Mouse (Mus musculus) midbrain, postnatal 0 days (tissue): ENCODE data around the gene Olfr1355. TPM values are rescaled to one million over a fixed set of nuclear protein-coding genes. Genes with fewer than 3 reads are reported as not detected.
"Not testable (repeated sequence)": the region's sequence is repeated elsewhere in the genome, so short reads cannot be mapped to it uniquely, and the experiment has no call there.

ENCODE experiments used
- ATAC-seq: fragments of 200-750 bp; cut with Nextera tagmentation; 2 replicates; pipeline ENCODE4 v1.8.0; 2017; ENCODE audit warnings: moderate number of reproducible peaks, mild to moderate bottlenecking, moderate TSS enrichment, moderate library complexity; ENCODE audit not compliant: low FRiP score
- DNase-seq: peaks from one replicate; pipeline ENCODE4 v3.0.0-alpha.2; 2015; ENCODE audit warnings: low spot score
- H3K27ac ChIP-seq: fragments of 300-500 bp; sonication (generic); 2 replicates; pipeline ENCODE4 v1.5.1; 2014; ENCODE audit warnings: low read depth, mild to moderate bottlenecking, low read length, mixed read lengths
- H3K27me3 ChIP-seq: fragments of 300-500 bp; sonication (generic); 2 replicates; pipeline ENCODE4 v1.6.1; 2014; ENCODE audit warnings: low read length, control low read depth, mixed read lengths; ENCODE audit not compliant: insufficient read depth
- H3K36me3 ChIP-seq: fragments of 300-500 bp; sonication (generic); 2 replicates; pipeline ENCODE4 v1.6.1; 2014; ENCODE audit warnings: low read length, control low read depth, mixed read lengths; ENCODE audit not compliant: insufficient read depth
- H3K4me1 ChIP-seq: fragments of 300-500 bp; sonication (generic); 2 replicates; pipeline ENCODE4 v1.6.1; 2014; ENCODE audit warnings: mild to moderate bottlenecking, control low read depth, antibody characterized with exemption, low read length, mixed read lengths; ENCODE audit not compliant: insufficient read depth
- H3K4me2 ChIP-seq: fragments of 300-500 bp; sonication (generic); 2 replicates; pipeline ENCODE4 v1.6.1; 2014; ENCODE audit warnings: low read depth, mild to moderate bottlenecking, low read length, mixed read lengths; ENCODE audit not compliant: poor library complexity, severe bottlenecking
- H3K4me3 ChIP-seq: fragments of 300-500 bp; sonication (generic); 2 replicates; pipeline ENCODE4 v1.5.1; 2014; ENCODE audit warnings: low read depth, mild to moderate bottlenecking, low read length, moderate library complexity
- H3K9ac ChIP-seq: fragments of 300-500 bp; sonication (generic); replicated peaks from 2 replicates; pipeline ENCODE4 v1.6.1; 2014; ENCODE audit warnings: mild to moderate bottlenecking, low read length, moderate library complexity, mixed read lengths; ENCODE audit not compliant: poor library complexity, severe bottlenecking
- H3K9me3 ChIP-seq: fragments of 300-500 bp; sonication (generic); 2 replicates; pipeline ENCODE4 v1.6.1; 2016; ENCODE audit warnings: low read length, control low read depth
- CTCF ChIP-seq: IDR thresholded peaks from 2 replicates; pipeline ENCODE4 v1.5.1; 2016; ENCODE audit warnings: antibody characterized with exemption, mild to moderate bottlenecking
- WGBS: fragments of 180-500 bp; shearing (Covaris S2); extraction: QIAGEN DNeasy Blood & Tissue Kit; methylation state at CpG from one replicate; pipeline ENCODE4 v1.1.7; 2014; 5-methylcytosine and 5-hydroxymethylcytosine counted together
- polyA plus RNA-seq: library from polyadenylated mRNA; unstranded; fragments of >200 nt; fragmentation: Nextera tagmentation; extraction: Ambion mirVana; gene quantifications from 2 replicates; pipeline ENCODE4 v1.2.1, GENCODE M21; 2015
- total RNA-seq: library from RNA; depleted of rRNA; stranded (reverse); fragments of >200 nt; gene quantifications from 2 replicates; pipeline ENCODE4 v1.2.3, GENCODE M21; 2014; rRNA removed

Olfr1355 gene
- total RNA-seq (not detected in 2 replicates), polyA plus RNA-seq (not detected in 2 replicates)

GRCm38 (mm10) chr10:78875240-78875639 is at the start of gene Olfr1355:
Gene Olfr1355, plus strand, starts transcription at chr10:78875540.
- DNase-seq: no peak
- TF ChIP-seq CTCF: no peak
- H3K36me3 ChIP-seq: no peaks in the 10 kb centered on the region
- H3K9ac ChIP-seq: no peak within 1 kb of the TSS
- H3K4me1 ChIP-seq: no peaks in the 10 kb centered on the region
- no peak within 1 kb of the TSS for H3K27ac ChIP-seq
- no peaks in the 10 kb centered on the region for H3K9me3 ChIP-seq
- no peak for ATAC-seq
- H3K27me3 ChIP-seq: no peaks in the 10 kb centered on the region
- 73% methylated on average over 2 of the region's 2 CpGs for WGBS
- H3K4me2 ChIP-seq: no peak within 1 kb of the TSS
- no peak within 1 kb of the TSS for H3K4me3 ChIP-seq

GRCm38 (mm10) chr10:78840456-78840855 is 34.9 kb upstream of the Olfr1355 start:
- whole genome bisulfite sequencing: 91% methylated on average over 12 of the region's 12 CpGs
- H3K9ac ChIP-seq, H3K4me3 ChIP-seq, ATAC-seq, H3K9me3 ChIP-seq, H3K4me2 ChIP-seq, H3K27me3 ChIP-seq, DNase-seq, H3K27ac ChIP-seq, H3K36me3 ChIP-seq, H3K4me1 ChIP-seq: not testable (repeated sequence)

- WGBS: 84% methylated on average over 2 of the region's 2 CpGs
- Histone ChIP-seq H3K9me3 (no peaks in the 10 kb centered on the region), H3K27me3 (no peaks in the 10 kb centered on the region), H3K4me1 (no peaks in the 10 kb centered on the region), H3K27ac (no peak within 1 kb of the TSS), H3K9ac (no peak within 1 kb of the TSS), H3K36me3 (no peaks in the 10 kb centered on the region), H3K4me2 (no peak within 1 kb of the TSS), H3K4me3 (no peak within 1 kb of the TSS)
- ATAC-seq: no peak
- no peak for TF ChIP-seq CTCF
- DNase-seq: no peak
Measured at GRCm38 (mm10) chr10:78852066-78852465, 23.3 kb upstream of the Olfr1355 start, which contains the start of gene Olfr1356. Gene Olfr1356, minus strand, starts transcription at chr10:78852166.

- 74% methylated on average over 1 of the region's 1 CpGs for WGBS
- not testable (repeated sequence) for H3K4me1 ChIP-seq, DNase-seq, H3K27ac ChIP-seq, H3K27me3 ChIP-seq, ATAC-seq, H3K4me2 ChIP-seq, H3K4me3 ChIP-seq, H3K36me3 ChIP-seq, H3K9ac ChIP-seq, H3K9me3 ChIP-seq
Measured at GRCm38 (mm10) chr10:78912871-78913270, 37.5 kb downstream of the Olfr1355 start, which contains the start of gene Olfr1354. Gene Olfr1354, plus strand, starts transcription at chr10:78913171.

Other genes with a start within 250 kb of the Olfr1355 start
- 0.44 TPM in 1 of 2 replicates, not detected in the other for gene Casp14, start 157.2 kb upstream of the Olfr1355 start, total RNA-seq
- not detected in 2 replicates for gene Casp14, start 157.2 kb upstream of the Olfr1355 start, polyA plus RNA-seq
- 0.22 TPM in 1 of 2 replicates, not detected in the other for gene Ccdc105, start 122.5 kb upstream of the Olfr1355 start, total RNA-seq
- 0.23 and 0.26 TPM in 2 replicates for gene Ccdc105, start 122.5 kb upstream of the Olfr1355 start, polyA plus RNA-seq
- gene Slc1a6, start 95.0 kb upstream of the Olfr1355 start, total RNA-seq: 45.9 and 66.1 TPM in 2 replicates
- 30.7 and 33.4 TPM in 2 replicates for gene Slc1a6, start 95.0 kb upstream of the Olfr1355 start, polyA plus RNA-seq
- not detected in 2 replicates for gene Olfr1356, start 23.4 kb upstream of the Olfr1355 start, total RNA-seq
- gene Olfr1356, start 23.4 kb upstream of the Olfr1355 start, polyA plus RNA-seq: 0.05 TPM in 1 of 2 replicates, not detected in the other
- gene Olfr1354, start 37.6 kb downstream of the Olfr1355 start, total RNA-seq: not detected in 2 replicates
- not detected in 2 replicates for gene Olfr1354, start 37.6 kb downstream of the Olfr1355 start, polyA plus RNA-seq
- gene Olfr8, start 75.1 kb downstream of the Olfr1355 start, total RNA-seq: not detected in 2 replicates
- gene Olfr8, start 75.1 kb downstream of the Olfr1355 start, polyA plus RNA-seq: not detected in 2 replicates
- gene Olfr1353, start 87.8 kb downstream of the Olfr1355 start, total RNA-seq: not detected in 2 replicates
- gene Olfr1353, start 87.8 kb downstream of the Olfr1355 start, polyA plus RNA-seq: not detected in 2 replicates
- not detected in 2 replicates for gene Olfr1352, start 105.5 kb downstream of the Olfr1355 start, total RNA-seq
- 0.10 TPM in 1 of 2 replicates, not detected in the other for gene Olfr1352, start 105.5 kb downstream of the Olfr1355 start, polyA plus RNA-seq
- gene Olfr1351, start 136.9 kb downstream of the Olfr1355 start, total RNA-seq: not detected in 2 replicates
- not detected in 2 replicates for gene Olfr1351, start 136.9 kb downstream of the Olfr1355 start, polyA plus RNA-seq
- not detected in 2 replicates for gene Olfr57, start 153.2 kb downstream of the Olfr1355 start, total RNA-seq
- 0.33 and 0.72 TPM in 2 replicates for gene Olfr57, start 153.2 kb downstream of the Olfr1355 start, polyA plus RNA-seq
- gene 2610008E11Rik, start 222.1 kb downstream of the Olfr1355 start, total RNA-seq: 22.9 and 35.1 TPM in 2 replicates
- 24.4 and 26.1 TPM in 2 replicates for gene 2610008E11Rik, start 222.1 kb downstream of the Olfr1355 start, polyA plus RNA-seq